Mouse (Mus musculus): Measurements from ENCODE around the gene Olfr545. TPM values are rescaled to one million over a fixed set of nuclear protein-coding genes. Genes with fewer than 3 reads are reported as not detected.

The Olfr545 gene
- total RNA-seq, 1 experiment, result not detected

DNA sequence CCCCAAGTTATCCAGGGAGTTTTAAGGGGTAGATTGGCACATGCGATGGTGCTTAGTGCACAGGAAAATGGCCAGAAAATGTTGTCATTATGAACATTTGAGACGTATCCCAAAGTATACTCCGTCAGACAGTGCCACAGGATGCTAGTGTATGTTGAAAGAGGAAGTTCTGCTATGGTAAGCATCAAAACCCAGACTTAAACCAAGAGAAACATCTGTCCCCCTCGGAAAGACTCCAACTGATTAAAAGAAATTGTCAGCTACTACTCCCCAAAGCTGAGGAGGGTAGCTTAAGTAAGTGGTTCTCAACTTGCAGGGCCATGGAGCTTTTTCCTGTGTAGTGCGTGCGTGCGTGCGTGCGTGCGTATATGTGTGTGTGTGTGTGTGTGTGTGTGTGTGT, 12.6 kb upstream of the Olfr545 start:
- no peak overlapping the region for H3K9ac ChIP-seq (ENCODE audit: insufficient read depth, low read depth, low read length, poor library complexity, severe bottlenecking)
- TF ChIP-seq MAFK (IDR thresholded peaks at IDR 0.05; ENCODE audit: insufficient read depth, low read depth, low read length) (no peak), CHD2 (IDR thresholded peaks at IDR 0.05; ENCODE audit: low read depth, low read length) (no peak), HCFC1 (IDR thresholded peaks at IDR 0.05; ENCODE audit: borderline replicate concordance, insufficient read depth, low read length) (no peak), ZNF384 (IDR thresholded peaks at IDR 0.05; ENCODE audit: low read depth, low read length) (no peak), ZC3H11A (IDR thresholded peaks at IDR 0.05; ENCODE audit: borderline replicate concordance, low read depth, low read length) (no peak)

DNA sequence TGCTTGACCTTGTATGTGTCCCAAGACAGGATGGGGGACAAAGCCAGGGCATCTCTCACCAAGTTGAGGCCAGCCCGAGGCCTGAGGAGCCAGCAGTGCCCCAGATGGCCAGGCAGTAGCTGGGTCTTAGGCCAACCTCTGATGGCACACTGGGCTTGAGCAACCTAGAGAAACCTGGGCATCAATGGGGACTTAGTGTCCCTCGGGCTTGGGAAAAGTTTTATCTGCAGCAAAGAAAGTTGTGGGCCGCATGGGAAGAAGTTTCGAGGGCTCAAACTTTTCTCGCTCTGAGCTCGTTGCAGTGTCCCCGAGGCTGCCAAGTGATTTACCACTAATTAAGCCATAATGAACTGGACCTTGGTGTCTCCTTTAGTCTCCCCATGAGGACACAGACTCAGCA, 10.4 kb upstream of the Olfr545 start:
- DNase-seq (ENCODE audit: low read depth, low spot score), result no peak
- no peaks in the 10 kb centered on the region for H3K36me3 ChIP-seq (ENCODE audit: control insufficient read depth, insufficient read depth, low read length, poor library complexity, severe bottlenecking)
- no peak overlapping the region for H3K9ac ChIP-seq (ENCODE audit: insufficient read depth, low read depth, low read length, poor library complexity, severe bottlenecking)
- H3K4me1 ChIP-seq (ENCODE audit: control insufficient read depth in 2 of 2, insufficient read depth in 2 of 2, low read length in 2 of 2, poor library complexity in 1 of 2), result peaks cover 0 to 3% of the 10 kb centered on the region in 2 experiments; a peak in 1 of 4 replicates
- in situ Hi-C loops (cut with MboI; ENCODE audit: low sequenced_read_pairs in 2 of 2, unreplicated experiment in 2 of 2), result loop anchor here (10.0 to 25.0 kb wide), 3 partner anchors 403 to 603 kb away; partner anchors contain the start of genes Olfr571 (in 2 of the 2) and Olfr572 (in 1 of the 2)
- H3K9me3 ChIP-seq (ENCODE audit: control insufficient read depth, insufficient read depth, low read depth, low read length), result no peaks in the 10 kb centered on the region
- TF ChIP-seq MAFK (IDR thresholded peaks at IDR 0.05; ENCODE audit: insufficient read depth, low read depth, low read length) (no peak), ZNF384 (IDR thresholded peaks at IDR 0.05; ENCODE audit: low read depth, low read length) (no peak), CHD2 (IDR thresholded peaks at IDR 0.05; ENCODE audit: low read depth, low read length) (no peak), ZC3H11A (IDR thresholded peaks at IDR 0.05; ENCODE audit: borderline replicate concordance, low read depth, low read length) (no peak), HCFC1 (IDR thresholded peaks at IDR 0.05; ENCODE audit: borderline replicate concordance, insufficient read depth, low read length) (no peak)
- no peak overlapping the region for H3K27ac ChIP-seq (ENCODE audit: insufficient read depth, low read depth, low read length, poor library complexity, severe bottlenecking)
- H3K4me3 ChIP-seq (ENCODE audit: insufficient read depth in 1 of 2, low read depth in 1 of 2, low read length in 2 of 2, poor library complexity in 1 of 2, severe bottlenecking in 1 of 2), result no peak overlapping the region

More for the DNA sequence above, 12.6 kb upstream of the Olfr545 start:
- Histone ChIP-seq H3K36me3 (ENCODE audit: control insufficient read depth, insufficient read depth, low read length, poor library complexity, severe bottlenecking) (no peaks in the 10 kb centered on the region), H3K9me3 (ENCODE audit: control insufficient read depth, insufficient read depth, low read depth, low read length) (no peaks in the 10 kb centered on the region), H3K4me1 (ENCODE audit: control insufficient read depth in 2 of 2, insufficient read depth in 2 of 2, low read length in 2 of 2, poor library complexity in 1 of 2) (peaks cover 0 to 3% of the 10 kb centered on the region in 2 experiments; a peak in 1 of 4 replicates), H3K4me3 (ENCODE audit: insufficient read depth in 1 of 2, low read depth in 1 of 2, low read length in 2 of 2, poor library complexity in 1 of 2, severe bottlenecking in 1 of 2) (no peak overlapping the region), H3K27ac (ENCODE audit: insufficient read depth, low read depth, low read length, poor library complexity, severe bottlenecking) (no peak overlapping the region)
- DNase-seq (ENCODE audit: low read depth, low spot score), result no peak
- in situ Hi-C loops (cut with MboI; ENCODE audit: low sequenced_read_pairs in 2 of 2, unreplicated experiment in 2 of 2), result loop anchor here (25.0 kb wide), 2 partner anchors 400 to 600 kb away; partner anchors contain the start of genes Olfr571 (in 1 of the 2) and Olfr572 (in 1 of the 2)

DNA sequence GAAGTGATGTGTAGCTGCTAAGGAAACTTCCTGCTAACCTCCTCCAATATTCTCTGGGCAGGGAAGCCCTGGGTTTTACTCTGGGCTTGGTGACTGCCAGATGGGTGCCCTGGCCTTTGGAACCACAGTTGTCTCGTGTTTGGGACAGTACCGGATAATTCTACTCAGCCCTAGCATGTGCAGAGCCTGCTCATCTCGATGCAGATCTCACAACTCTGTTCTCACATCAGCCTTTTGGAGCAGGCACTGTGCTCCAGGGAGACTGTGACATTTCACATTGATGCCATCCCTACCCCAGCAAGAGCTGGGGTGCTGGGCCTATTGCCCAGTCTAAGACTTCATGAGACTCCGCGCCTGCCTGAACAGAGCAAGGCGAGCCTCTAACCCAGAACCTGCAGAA, 9.3 kb upstream of the Olfr545 start:
- TF ChIP-seq MAFK (IDR thresholded peaks at IDR 0.05; ENCODE audit: insufficient read depth, low read depth, low read length), result no peak
- no peak for TF ChIP-seq CHD2 (IDR thresholded peaks at IDR 0.05; ENCODE audit: low read depth, low read length)
- TF ChIP-seq ZNF384 (IDR thresholded peaks at IDR 0.05; ENCODE audit: low read depth, low read length), result no peak
- no peak for TF ChIP-seq HCFC1 (IDR thresholded peaks at IDR 0.05; ENCODE audit: borderline replicate concordance, insufficient read depth, low read length)
- TF ChIP-seq ZC3H11A (IDR thresholded peaks at IDR 0.05; ENCODE audit: borderline replicate concordance, low read depth, low read length), result no peak
- no peak for DNase-seq (ENCODE audit: low read depth, low spot score)
- H3K9ac ChIP-seq (ENCODE audit: insufficient read depth, low read depth, low read length, poor library complexity, severe bottlenecking), result no peak overlapping the region
- no peaks in the 10 kb centered on the region for H3K9me3 ChIP-seq (ENCODE audit: control insufficient read depth, insufficient read depth, low read depth, low read length)
- H3K27ac ChIP-seq (ENCODE audit: insufficient read depth, low read depth, low read length, poor library complexity, severe bottlenecking), result no peak overlapping the region
- no peak overlapping the region for H3K4me3 ChIP-seq (ENCODE audit: insufficient read depth in 1 of 2, low read depth in 1 of 2, low read length in 2 of 2, poor library complexity in 1 of 2, severe bottlenecking in 1 of 2)
- H3K4me1 ChIP-seq (ENCODE audit: control insufficient read depth in 2 of 2, insufficient read depth in 2 of 2, low read length in 2 of 2, poor library complexity in 1 of 2), result peaks cover 0 to 3% of the 10 kb centered on the region in 2 experiments; a peak in 1 of 4 replicates
- H3K36me3 ChIP-seq (ENCODE audit: control insufficient read depth, insufficient read depth, low read length, poor library complexity, severe bottlenecking), result no peaks in the 10 kb centered on the region
- in situ Hi-C loops (cut with MboI; ENCODE audit: low sequenced_read_pairs in 2 of 2, unreplicated experiment in 2 of 2), result loop anchor here (10.0 to 25.0 kb wide), 3 partner anchors 404 to 604 kb away; partner anchors contain the start of genes Olfr571 (in 2 of the 2) and Olfr572 (in 1 of the 2)

DNA sequence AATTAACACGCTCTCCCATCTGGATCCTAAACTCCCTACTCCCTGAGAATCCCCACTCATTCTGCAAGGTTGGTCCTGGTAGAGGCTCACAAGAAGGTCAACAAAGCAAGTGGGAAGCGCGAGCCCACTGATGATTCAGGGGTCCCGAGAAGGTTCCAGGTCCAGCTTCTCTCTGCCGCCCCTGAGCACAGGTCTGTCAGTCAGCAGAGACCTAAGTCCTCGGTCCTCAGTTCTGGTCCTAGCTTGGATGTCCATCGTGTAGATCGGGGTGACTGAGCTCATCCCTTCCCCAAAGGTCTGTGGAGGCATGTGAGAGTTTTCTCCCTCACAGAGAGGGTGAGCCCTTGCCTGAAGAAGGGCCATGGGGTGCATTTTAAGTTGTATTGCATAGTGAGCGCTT, 8.7 kb upstream of the Olfr545 start:
- Histone ChIP-seq H3K4me1 (ENCODE audit: control insufficient read depth in 2 of 2, insufficient read depth in 2 of 2, low read length in 2 of 2, poor library complexity in 1 of 2) (peaks cover 0 to 3% of the 10 kb centered on the region in 2 experiments; a peak in 1 of 4 replicates), H3K36me3 (ENCODE audit: control insufficient read depth, insufficient read depth, low read length, poor library complexity, severe bottlenecking) (no peaks in the 10 kb centered on the region), H3K9me3 (ENCODE audit: control insufficient read depth, insufficient read depth, low read depth, low read length) (no peaks in the 10 kb centered on the region), H3K9ac (ENCODE audit: insufficient read depth, low read depth, low read length, poor library complexity, severe bottlenecking) (no peak overlapping the region), H3K27ac (ENCODE audit: insufficient read depth, low read depth, low read length, poor library complexity, severe bottlenecking) (no peak overlapping the region), H3K4me3 (ENCODE audit: insufficient read depth in 1 of 2, low read depth in 1 of 2, low read length in 2 of 2, poor library complexity in 1 of 2, severe bottlenecking in 1 of 2) (no peak overlapping the region)
- in situ Hi-C loops (cut with MboI; ENCODE audit: low sequenced_read_pairs in 2 of 2, unreplicated experiment in 2 of 2), result loop anchor here (10.0 to 25.0 kb wide), 3 partner anchors 404 to 604 kb away; partner anchors contain the start of genes Olfr571 (in 2 of the 2) and Olfr572 (in 1 of the 2)
- no peak for DNase-seq (ENCODE audit: low read depth, low spot score)
- TF ChIP-seq ZNF384 (IDR thresholded peaks at IDR 0.05; ENCODE audit: low read depth, low read length), result no peak
- no peak for TF ChIP-seq ZC3H11A (IDR thresholded peaks at IDR 0.05; ENCODE audit: borderline replicate concordance, low read depth, low read length)
- no peak for TF ChIP-seq CHD2 (IDR thresholded peaks at IDR 0.05; ENCODE audit: low read depth, low read length)
- TF ChIP-seq HCFC1 (IDR thresholded peaks at IDR 0.05; ENCODE audit: borderline replicate concordance, insufficient read depth, low read length), result no peak
- no peak for TF ChIP-seq MAFK (IDR thresholded peaks at IDR 0.05; ENCODE audit: insufficient read depth, low read depth, low read length)
